Mouse (Mus musculus) heart, postnatal 14 days (tissue): ENCODE measurements around the gene Gas2l1. TPM values are rescaled to one million over a fixed set of nuclear protein-coding genes. Genes with fewer than 3 reads are reported as not detected.

Source experiments
- DNase-seq, 2 experiments: peaks; one replicate each; pipeline ENCODE4 v3.0.0; 2021 to 2022
- intact Hi-C: fragments of 180-260 bp; cut with DNase I; formaldehyde crosslinking; loops from one replicate; pipeline ENCODE4 v1.15.1; 2025
- total RNA-seq, 2 experiments: library from RNA; stranded (reverse); gene quantifications; 2 replicates each; pipeline ENCODE4 v1.2.3; 2021

The Gas2l1 gene
- total RNA-seq, 2 experiments from 2014 or later = 17.8 to 18.7 TPM

DNA sequence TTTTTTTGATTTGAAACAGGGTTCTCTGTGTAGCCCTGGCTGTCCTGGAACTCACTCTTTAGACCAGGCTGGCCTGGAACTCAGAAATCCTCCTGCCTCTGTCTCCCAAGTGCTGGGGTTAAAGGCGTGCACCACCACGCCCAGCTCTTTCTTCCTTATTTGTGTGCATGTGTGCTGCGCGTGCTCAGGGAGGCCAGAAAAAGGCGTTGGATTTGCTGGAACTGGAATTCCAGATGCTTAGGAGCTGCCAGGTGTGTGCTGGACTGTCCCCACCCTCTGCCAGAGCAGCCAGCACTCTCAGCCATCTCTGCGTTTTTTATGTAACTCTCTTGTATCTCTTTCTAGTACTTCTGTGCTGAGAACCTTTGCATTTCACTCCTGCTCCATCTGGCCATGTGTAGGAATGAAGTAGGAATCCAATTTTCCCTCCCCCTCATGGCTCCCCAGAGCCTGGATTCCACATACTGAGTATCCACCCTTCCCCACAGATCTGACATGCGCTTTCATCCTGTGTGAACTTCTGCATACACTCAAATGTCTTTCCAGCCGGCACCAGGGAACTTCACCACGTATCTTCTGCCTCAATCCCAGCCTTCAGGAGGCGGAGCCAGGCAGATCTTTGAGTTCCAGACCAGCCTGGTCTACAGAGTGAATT lies 12.8 kb downstream of the Gas2l1 start:
- intact Hi-C loops = no loop called here
- no peak for DNase-seq

DNA sequence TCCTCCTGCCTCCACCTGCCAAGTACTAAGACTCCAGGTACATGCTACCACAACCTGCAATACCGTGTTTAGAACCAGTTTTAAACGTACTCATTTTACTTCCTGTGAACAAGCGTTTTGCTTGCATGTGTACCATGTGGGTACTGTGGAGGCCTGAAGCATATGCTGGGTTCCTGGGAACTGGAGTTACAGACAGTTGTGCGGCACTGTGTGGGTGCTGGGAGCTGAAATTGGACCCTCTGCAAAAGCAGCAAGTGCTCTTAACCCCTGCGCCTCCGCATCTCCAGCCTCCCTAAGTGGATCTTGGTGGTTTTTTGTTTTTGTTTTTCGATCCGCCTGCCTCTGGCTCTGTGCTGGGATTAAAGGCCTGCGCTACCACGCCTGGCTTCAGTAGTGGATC lies 13.5 kb downstream of the Gas2l1 start:
- intact Hi-C loops = no loop called here
- no peak for DNase-seq

DNA sequence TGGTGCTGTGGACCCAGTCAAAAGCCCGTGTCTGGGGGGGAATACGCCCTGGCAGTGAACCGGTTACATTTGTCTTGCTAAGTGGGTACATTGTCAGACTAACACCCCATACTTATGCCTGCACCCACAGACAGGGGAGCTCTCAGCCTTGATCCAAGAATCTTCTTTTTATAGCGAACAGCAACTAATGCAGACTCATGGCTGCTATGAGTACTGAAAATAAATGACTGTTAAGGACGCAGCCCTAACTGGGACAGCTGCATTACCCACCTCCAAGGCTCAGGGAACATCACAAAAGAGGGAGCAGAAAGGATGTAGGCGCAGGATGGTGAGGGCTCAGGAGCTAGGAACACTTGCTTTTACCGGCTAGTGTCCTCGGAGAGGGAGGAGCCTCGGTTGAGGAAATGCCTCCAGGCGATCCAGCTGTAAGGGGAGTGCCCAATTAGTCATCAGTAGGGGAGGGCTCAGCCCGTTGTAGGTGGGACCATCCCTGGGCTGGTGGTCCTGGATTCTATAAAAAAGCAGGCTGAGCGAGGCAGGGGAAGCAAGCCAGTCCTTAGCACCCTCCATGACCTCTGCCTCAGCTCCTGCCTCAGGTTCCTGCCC lies 18.7 kb downstream of the Gas2l1 start:
- no peak for DNase-seq
- intact Hi-C loops = no loop called here

DNA sequence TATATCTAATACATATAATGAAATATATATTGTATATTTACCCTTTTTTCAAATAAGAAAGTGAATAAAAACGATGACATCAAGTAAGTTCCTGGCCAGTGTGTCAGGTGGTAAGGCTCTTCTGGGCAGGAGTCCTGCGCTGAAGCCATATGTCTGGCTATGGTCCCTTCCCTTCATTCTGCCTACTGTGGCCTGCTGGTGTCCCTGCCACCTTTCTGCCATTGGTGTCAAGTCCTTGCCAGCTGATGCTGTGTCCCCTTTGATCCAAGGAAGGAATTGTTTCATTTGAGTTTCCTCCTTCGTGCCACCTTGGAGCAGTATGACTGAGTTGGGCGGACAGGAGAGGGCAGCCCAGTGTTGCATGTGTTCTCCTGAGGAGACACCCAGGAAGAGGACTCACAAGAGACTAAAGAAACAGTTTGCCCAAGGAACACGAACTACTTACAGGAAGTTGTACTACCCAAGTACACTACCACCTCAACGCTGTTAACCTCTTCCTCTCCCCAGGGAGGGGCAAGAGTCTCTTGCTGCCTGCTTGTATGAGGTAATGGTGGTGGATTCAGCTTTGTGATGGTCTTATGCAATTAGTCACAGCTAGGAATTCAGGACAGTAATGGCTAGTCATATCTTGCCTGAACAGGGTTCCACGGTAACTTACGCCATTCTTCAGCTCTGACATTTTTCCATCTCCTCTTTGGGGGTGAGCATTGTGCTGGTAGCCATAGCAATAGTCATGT lies 22.3 kb downstream of the Gas2l1 start:
- DNase-seq = no peak
- intact Hi-C loops = no loop called here

DNA sequence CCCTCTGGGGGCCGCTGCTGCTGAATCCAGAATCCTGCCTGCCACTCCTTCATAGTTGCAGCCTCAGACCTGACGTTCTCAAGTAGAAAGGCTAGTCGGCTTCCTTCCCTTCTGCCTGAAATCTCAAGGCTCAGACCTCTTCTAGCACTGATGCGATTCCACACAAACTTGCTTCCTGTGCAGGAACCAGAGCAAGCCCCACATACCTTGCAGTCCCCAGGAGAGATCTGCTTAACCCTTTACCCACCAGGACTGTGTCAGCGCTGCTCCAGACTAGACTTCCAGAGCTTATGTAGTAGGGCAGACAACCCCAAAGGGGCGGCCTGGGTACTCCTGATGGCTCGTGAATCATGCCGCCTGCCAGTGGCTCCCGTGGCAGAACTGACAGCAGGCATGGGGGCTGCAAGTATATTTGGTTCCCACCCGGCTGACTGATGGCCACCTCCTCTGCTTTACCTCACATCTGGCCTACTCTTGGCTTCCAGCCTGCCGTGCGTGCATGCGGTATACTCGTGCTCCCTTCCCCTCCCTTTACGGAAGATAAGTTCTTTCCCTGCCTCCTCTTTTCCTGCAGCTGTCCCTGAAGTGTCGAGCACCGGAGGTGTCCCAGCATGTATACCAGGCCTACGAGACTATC lies 23.9 kb downstream of the Gas2l1 start:
- intact Hi-C loops = no loop called here
- no peak for DNase-seq

DNA sequence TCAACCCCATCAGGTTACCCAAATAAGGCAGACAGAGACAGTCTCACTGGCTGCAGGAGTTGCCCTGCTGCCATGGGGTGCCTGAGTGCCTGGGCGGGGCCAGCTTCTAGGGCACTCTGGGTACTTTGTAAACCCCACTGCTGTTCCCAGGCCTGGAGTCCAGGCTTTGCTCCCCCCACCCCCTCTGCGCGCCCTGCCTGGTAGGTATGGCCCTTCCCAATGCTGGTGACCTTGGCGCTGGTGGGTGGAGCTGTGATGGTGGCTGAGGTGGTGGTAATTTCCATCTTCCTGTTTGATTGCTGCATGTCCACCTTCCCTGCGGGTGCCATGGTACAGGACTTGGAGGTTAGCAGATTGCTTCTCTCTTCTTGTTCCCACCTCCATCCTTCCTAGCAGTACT lies 24.5 kb downstream of the Gas2l1 start:
- no peak for DNase-seq
- intact Hi-C loops = no loop called here

DNA sequence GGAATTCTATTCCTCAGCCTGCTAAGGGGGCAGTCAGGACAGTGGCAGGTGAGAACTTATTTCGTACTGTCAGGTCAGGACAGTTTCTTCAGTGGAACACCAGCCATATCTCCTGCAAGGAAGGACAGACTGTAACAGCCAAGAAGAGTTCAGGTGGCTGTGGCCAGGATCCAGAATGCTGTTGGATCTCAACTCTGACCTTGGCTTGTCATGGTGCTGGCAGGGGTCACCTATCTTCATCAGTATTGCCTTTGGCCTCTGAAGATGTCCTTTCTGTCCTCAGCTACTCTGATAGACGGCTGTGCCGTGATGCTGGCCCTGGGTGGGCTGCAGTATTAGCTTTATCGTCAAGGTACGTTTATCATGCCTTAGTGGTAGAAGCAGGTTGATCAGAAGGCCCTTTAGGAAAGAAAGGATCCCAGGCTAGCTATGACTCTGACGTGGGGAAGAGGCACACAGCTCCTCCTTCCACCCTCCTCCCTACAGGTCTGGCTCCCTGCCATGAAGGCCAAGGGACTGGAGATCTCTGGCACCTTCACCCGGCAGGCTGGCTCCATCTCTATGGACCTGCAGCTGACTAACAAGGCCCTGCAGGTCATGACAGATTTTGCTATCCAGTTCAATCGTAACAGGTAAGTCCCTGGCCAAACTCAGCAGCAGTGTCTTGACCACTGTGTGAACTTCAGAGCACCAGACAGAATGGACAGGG lies 27.8 kb downstream of the Gas2l1 start:
- DNase-seq = peak; percentile 37 to 42
- intact Hi-C loops = no loop called here

DNA sequence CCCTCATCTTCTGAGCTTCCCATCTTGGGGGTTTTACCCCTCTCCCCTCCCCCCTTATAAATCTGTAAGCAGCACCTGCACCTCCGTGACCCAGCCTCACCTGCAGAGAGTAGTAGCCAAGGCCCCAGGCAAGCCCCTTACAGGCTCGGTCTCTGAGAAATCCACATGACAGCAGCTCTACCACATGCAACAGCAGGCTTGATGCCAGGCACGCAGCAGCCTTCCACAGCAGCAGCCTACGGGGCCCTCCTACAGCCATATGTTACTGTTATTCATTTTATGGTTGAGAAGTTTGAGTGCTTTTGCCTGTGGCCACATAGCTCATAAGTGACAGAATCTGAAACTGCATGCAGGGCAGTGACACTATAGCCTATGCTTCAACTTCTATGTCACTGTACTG lies 29.7 kb downstream of the Gas2l1 start:
- intact Hi-C loops = no loop called here
- DNase-seq = no peak

DNA sequence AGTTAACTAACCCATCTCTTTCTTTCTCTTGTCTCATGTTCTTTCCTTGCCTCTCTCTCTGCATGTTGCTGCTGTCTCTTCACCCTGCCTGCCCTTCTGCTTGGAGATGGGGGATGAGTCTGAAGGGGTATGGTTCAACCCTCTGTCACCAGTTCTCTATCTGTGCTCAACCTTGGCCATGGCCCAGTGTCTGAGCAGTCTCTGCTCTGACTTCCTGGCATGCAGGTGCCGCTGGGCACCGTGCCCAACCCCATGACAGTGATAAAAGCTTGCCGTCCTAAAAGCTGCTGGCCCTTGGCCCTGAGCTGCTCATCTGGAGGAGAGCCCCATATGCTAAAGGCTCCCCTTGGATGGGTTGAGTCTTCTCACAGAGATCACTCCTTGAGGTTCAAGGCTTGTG lies 32.0 kb downstream of the Gas2l1 start:
- intact Hi-C loops = no loop called here
- peak; percentile 73 to 76 for DNase-seq

DNA sequence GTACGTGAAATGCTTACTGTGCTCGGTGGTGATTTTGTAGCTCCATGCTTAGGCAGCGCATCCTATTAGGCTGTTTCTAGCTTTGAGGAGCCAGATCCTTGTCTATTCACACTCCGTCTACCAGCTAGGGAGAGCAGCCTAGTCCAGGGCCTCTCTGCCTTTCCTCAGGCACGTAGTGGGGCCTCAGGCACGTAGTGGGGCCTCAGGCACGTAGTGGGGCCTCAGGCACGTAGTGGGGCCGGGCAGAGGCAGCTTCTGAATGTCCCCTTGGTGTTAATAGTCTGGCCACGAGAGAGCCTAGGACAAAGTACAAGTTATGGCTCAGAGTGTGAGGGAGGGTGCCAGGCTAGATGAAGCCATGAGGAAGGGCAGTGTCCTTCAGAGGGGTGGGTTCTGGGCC lies 32.4 kb downstream of the Gas2l1 start:
- DNase-seq = no peak
- intact Hi-C loops = no loop called here

DNA sequence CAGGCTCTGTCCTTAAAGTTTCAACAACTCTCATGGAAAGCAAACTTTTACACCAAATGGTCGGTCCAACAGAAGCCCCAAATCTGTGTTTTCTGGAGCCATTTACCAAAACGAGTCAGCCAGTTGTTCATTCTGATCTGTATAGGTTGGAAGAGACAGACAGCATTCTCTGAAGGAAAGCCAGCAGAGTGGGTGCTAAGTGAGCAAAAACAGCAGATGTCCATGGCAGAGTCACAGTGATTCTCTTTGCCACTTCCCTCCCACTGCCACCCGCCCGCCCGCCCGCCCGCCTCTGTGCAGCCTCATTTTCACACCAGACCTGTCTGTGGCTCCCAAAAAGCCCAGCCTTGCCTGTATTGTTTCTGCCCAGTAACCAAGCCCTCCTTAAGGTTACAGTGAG lies 36.9 kb downstream of the Gas2l1 start:
- no peak for DNase-seq
- intact Hi-C loops = no loop called here

DNA sequence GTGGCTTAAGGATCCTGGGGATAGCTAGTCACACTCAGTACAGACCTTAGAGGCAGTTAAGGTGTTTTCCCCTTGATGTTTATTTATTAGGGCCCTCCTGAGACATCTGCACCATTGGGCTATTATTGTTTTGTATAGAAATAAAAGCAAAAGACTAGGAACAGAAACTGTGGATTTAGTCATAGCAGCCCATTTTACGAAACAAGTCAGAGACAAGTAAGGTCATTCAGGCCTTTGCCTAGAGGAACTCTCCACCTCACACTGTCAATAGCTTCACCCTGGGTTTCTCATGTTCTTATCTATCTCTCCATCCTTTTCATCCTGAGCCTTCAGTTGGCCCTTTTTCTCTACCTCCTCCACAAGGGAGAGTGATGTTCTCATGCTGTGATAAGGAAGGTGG lies 40.0 kb downstream of the Gas2l1 start:
- no peak for DNase-seq
- intact Hi-C loops = no loop called here

DNA sequence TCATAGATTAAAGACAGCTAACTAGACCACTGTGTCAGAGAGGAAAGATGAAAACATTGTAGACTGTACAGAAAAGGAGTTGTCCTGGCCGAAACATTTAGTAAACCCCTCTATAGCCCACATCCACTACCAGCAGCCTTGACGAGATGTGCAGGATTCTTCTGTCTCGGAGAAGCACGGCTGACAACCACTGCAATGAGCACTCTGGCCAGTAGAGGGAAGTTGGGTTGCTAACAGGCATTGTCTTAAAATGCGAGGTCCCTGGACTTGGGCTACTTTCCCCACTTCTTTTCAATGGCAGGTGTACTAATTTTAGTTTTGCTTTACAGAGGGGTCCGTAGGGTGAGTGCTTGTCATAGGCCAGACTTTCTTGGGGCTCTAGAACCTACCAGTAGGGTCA lies 47.6 kb downstream of the Gas2l1 start:
- peak in 1 of 2 experiments; percentile 46 for DNase-seq

DNA sequence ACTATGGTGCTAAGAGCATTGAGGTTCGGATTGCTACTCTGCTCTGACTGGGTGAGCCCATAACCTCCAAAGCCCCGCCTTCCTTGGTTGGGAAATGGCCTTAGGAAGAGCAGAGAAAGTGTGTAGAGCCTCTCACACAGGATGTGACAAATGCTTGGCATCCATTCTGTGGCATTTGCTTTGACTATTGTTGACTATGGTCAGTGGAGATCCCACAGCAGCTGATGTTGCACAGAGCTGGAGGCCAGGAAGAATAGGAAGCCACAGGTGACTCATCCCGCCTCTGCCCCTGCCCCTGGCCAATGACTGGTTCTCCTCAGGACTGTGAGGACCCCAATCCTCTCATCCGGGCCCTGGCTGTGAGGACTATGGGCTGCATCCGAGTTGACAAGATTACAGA lies 48.8 kb downstream of the Gas2l1 start:
- intact Hi-C loops = no loop called here
- no peak for DNase-seq

More for the DNA sequence above, 47.6 kb downstream of the Gas2l1 start:
- intact Hi-C loops = no loop called here

DNA sequence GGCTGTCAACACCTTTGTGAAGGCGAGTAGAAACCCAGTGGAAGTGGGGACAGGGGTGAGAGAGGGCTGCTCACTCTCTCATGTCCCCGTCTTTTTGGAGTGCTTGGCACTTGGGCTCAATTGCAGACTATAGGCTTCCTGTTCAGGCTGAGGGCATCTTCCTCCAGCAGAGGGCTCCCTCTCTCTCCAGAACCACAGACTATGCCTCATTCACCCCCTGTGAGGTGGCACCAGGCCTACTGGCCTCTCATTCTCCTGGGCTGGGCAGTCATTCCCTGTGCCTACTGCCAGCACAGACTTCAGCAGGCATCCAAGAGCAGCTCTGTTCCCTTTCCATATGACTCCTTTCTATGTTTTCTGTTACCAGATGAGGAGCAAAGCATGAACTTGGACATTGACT lies 49.4 kb downstream of the Gas2l1 start:
- peak; percentile 73 to 81 for DNase-seq
- intact Hi-C loops = loop anchor here (2.0 kb wide), 1 partner anchor 49 kb away; the partner anchor contains the start of gene Gas2l1

DNA sequence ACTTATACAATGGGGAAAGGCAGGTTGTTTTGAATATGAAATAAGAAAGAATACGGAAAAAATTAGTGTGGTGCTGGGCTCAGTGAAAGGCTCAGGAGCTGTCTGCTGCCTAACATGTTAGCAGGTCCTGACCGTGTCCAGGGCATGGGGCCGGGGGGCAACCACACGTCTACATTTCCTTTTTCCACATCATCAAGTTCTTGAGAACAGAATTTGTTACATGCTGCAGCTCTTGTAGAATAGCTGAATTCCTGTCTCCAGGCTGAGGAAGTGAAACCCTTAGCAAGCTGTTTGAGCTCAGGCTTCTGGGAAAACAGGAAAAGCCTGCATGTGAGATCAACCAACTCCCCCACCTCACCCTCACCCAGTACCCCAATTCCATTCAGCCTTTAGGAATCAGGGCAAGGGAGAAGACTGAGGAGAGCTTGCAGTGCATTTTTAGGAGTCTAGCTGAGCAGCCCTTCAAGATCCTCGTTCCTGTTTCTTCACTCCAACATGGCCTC lies 52.9 kb downstream of the Gas2l1 start:
- DNase-seq = no peak
- intact Hi-C loops = no loop called here

DNA sequence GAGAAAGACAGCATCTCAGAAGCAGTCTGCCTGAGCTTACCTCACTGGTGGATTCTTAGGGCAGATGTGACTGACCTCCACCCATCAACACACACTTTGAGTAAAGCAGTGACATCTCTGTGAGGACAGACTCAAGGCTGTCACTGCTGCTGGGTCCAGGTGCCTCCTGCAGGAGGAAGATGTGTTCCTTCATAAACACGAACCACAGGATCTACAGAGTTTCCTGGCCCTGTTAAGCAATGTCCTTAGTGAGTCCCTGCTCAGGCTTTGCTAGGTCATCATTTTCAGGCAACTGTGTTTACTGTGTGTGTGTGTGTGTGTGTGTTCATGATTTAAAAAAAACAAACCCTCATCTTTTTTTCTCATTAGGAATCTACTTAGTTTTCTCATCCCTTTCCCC lies 53.6 kb downstream of the Gas2l1 start:
- intact Hi-C loops = no loop called here
- no peak for DNase-seq

DNA sequence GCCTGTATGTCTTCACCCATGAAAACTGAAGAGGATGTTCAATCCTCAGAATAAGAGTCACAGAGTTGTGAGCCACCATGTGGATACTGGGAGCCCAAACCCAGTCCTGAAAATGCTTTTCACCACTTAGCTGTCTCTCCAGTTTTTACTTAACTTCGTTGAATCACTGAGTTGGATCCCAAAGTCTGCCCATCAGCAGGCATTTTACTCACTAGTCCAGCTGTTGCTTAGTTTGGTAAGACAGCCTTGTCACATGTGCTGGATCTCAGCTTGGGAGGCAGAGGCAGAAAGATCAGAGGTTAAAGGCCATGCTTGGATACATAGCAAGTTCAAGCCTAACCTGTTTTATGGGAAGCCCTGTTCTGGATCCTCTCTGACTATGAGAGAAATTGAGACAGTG lies 54.9 kb downstream of the Gas2l1 start:
- intact Hi-C loops = no loop called here
- no peak for DNase-seq

DNA sequence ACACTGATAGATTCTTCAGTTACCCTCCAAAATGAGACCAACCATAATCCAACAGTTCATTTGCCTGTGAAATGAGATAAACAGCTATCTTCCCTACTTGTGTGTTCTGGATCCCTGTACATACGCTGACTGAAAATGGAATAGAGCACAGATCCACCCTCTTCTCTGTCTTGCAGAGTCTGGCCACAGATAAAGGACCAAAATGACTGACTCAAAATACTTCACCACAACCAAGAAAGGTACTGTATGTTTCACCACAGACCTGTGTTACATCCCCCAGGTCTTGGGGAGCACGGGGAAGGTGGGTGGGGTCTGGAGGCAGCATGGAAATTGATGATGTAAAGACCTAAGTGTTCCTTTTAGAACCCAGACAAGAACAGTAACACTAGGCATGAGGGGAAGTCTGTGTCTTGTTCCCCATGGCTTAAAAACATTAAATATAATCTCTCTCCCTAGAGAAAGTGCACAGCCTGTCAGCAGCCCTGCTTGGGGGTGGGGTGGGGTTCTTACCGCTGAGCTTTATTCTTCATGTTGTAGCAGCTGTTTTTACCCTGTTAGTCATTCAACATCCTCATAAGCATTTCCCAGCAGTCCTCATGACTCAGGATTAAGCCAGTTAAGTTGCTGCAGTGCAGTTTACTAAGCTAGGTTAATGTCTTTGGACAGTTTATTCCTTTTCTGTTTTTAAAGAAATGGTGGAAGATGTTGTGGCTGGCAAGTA lies 55.6 kb downstream of the Gas2l1 start:
- intact Hi-C loops = no loop called here
- no peak for DNase-seq

DNA sequence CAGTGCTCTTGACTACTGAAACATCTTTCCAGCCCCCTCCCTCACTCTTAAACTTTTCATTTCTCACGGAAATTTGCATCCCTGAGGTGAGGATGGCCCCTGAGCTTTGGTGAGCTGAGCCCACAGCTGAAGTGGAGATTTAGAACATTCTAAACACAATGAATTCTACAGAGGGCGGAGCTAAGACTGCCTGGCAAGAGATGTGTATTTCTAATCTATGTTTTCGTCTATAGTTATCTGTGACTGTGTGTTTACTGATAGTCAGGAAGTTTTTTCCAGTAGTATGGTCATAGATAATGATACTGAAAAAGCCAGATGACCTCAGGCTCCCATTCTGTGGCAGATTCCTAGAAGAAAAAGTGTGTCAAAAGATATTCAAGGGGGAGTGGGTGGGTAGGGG lies 56.3 kb downstream of the Gas2l1 start:
- DNase-seq = no peak
- intact Hi-C loops = no loop called here
